Mouse (Mus musculus): ENCODE results near the gene Cd7.

DNA sequence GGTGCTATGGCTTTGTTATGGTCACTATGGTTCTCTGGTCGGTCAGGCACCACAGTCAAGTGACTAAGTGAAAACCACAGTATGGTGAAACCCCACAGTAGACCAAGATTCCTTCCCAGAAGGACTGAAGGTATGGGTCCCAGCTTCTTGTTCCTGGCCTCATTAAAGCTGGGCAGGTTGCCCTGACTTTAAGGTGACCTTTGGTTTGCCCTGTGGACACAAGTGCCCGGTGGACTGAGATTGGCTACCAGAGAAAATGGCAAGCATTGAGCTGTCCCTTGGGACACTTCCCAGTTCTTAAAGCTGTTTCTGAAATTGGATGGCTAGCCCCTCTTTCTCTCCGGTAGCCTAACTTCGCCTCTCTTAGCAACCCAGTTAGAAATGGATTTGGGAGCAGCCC is 19.7 kb upstream of the Cd7 start:
- no peak for TF ChIP-seq GATA1 (IDR thresholded peaks at IDR 0.05; ENCODE audit: low read length)
- no peak for TF ChIP-seq TAL1 (IDR thresholded peaks at IDR 0.05; ENCODE audit: low read length)

All from erythroblast, embryonic 14.5 days (primary cell).